9 mouse cellular contexts compared by ENCODE assay signal in the genomic region with DNA sequence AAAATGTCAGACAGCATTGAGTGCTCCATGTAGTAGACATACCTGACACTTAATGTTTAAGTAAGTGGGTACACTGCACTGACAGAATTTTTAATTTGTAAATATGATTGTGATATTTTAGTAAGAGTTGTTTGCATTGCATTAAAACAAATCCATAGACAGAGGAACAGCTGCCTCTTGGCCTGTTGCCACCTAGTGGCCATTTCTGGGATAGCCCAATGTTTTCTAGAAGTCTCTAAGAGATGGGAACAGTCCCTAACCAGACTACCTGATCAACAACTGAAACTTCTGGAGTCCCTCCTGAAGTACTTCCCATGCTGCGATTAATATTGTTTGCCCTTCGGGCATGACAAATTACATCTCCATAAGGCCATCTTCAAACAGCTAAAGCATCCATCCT.
DNase-seq lines count a peak whose midpoint lies in the region; ATAC-seq and TF ChIP-seq lines count a peak whose summit lies in the region.
"Had no signal": no experiment of that assay in that cellular context is flagged by ENCODE, and none has a peak within 500 bp of the region (broad histone marks: within the 10 kb centered on the region; RNA-seq: fewer than 3 reads in every experiment).

No protein-coding gene starts in this region.

- no peaks in the 10 kb centered on the region for H3K36me3 ChIP-seq in intestine, postnatal 0 days (ENCODE audit: control insufficient read depth, insufficient read depth)
- no peaks in the 10 kb centered on the region for H3K36me3 ChIP-seq in intestine, embryonic 16.5 days (ENCODE audit: control insufficient read depth, insufficient read depth, low read length)
- H3K36me3 ChIP-seq in neural tube, embryonic 11.5 days (ENCODE audit: control insufficient read depth, insufficient read depth, low read length): no peaks in the 10 kb centered on the region
- H3K36me3 ChIP-seq: heart, embryonic 13.5 days had no signal

- no peak overlapping the region for H3K9ac ChIP-seq in intestine, postnatal 0 days (ENCODE audit: low read depth, low read length)
- no peak overlapping the region for H3K9ac ChIP-seq in intestine, embryonic 16.5 days (ENCODE audit: low read depth, low read length)
- no peak overlapping the region for H3K9ac ChIP-seq in neural tube, embryonic 11.5 days (ENCODE audit: low read length)
- H3K9ac ChIP-seq: heart, embryonic 13.5 days had no signal

- DNase-seq in WW6 (ENCODE audit: low read depth, low spot score): peak; percentile 36
- DNase-seq in cerebellum, postnatal 4 days (ENCODE audit: low spot score in 2 of 2): peak; percentile 68 to 80
- peak; percentile 24 to 67 for DNase-seq in heart, adult 9 months (ENCODE audit: low spot score in 2 of 2)
- peak; percentile 69 to 75 for DNase-seq in left cerebral cortex, adult 2 months (ENCODE audit: extremely low spot score in 1 of 2, low spot score in 2 of 2)
- DNase-seq in neural tube, embryonic 11.5 days (ENCODE audit: low spot score): peak; percentile 43
- DNase-seq in thymus, adult 18-20 months: peak; percentile 14 to 46

- H3K27me3 ChIP-seq in intestine, postnatal 0 days (replicated peaks; ENCODE audit: control insufficient read depth, insufficient read depth, low read length): no peaks in the 10 kb centered on the region
- H3K27me3 ChIP-seq in intestine, embryonic 16.5 days (replicated peaks; ENCODE audit: control insufficient read depth, insufficient read depth, low read length): no peaks in the 10 kb centered on the region
- H3K27me3 ChIP-seq in neural tube, embryonic 11.5 days (ENCODE audit: control insufficient read depth, insufficient read depth, low read length): no peaks in the 10 kb centered on the region
- H3K27me3 ChIP-seq: heart, embryonic 13.5 days had no signal

- ATAC-seq in intestine, postnatal 0 days: no peak
- ATAC-seq in intestine, embryonic 16.5 days: no peak
- ATAC-seq in neural tube, embryonic 11.5 days (ENCODE audit: insufficient read depth, low FRiP score, low TSS enrichment): no peak

- H3K4me1 ChIP-seq in intestine, postnatal 0 days (replicated peaks; ENCODE audit: control insufficient read depth, insufficient read depth, low read length): no peaks in the 10 kb centered on the region
- H3K4me1 ChIP-seq in intestine, embryonic 16.5 days (ENCODE audit: control insufficient read depth, insufficient read depth, low read length): 0 out of 2 replicates have a peak, but pooled peaks cover 3% of the 10 kb centered on the region
- H3K4me1 ChIP-seq in neural tube, embryonic 11.5 days (ENCODE audit: control insufficient read depth, insufficient read depth, low read length): no peaks in the 10 kb centered on the region
- H3K4me1 ChIP-seq: heart, embryonic 13.5 days had no signal

- H3K27ac ChIP-seq in intestine, postnatal 0 days (ENCODE audit: low read depth, low read length): no peak overlapping the region
- H3K27ac ChIP-seq in intestine, embryonic 16.5 days (ENCODE audit: low read length): no peak overlapping the region
- no peak overlapping the region for H3K27ac ChIP-seq in left cerebral cortex, adult 2 months
- no peak overlapping the region for H3K27ac ChIP-seq in neural tube, embryonic 11.5 days (ENCODE audit: low read depth, low read length)
- H3K27ac ChIP-seq: heart, embryonic 13.5 days had no signal

- intact Hi-C loops in left cerebral cortex, adult 2 months (cut with DNase I): loop anchor here (1.0 to 10.0 kb wide), 2 partner anchors 326 to 1177 kb away; a partner anchor contains a TSS

- TF ChIP-seq CTCF in intestine, postnatal 0 days (IDR thresholded peaks at IDR 0.05; ENCODE audit: low read depth): peak; percentile 91
- peak; percentile 96 for TF ChIP-seq CTCF in left cerebral cortex, adult 2 months (IDR thresholded peaks at IDR 0.05)

- no peak overlapping the region for H3K4me3 ChIP-seq in intestine, postnatal 0 days (ENCODE audit: low read depth, low read length)
- H3K4me3 ChIP-seq in intestine, embryonic 16.5 days (ENCODE audit: low read length): no peak overlapping the region
- no peak overlapping the region for H3K4me3 ChIP-seq in left cerebral cortex, adult 2 months
- H3K4me3 ChIP-seq in neural tube, embryonic 11.5 days (ENCODE audit: low read depth, low read length): no peak overlapping the region
- H3K4me3 ChIP-seq: heart, embryonic 13.5 days had no signal

- 61% methylated on average over 2 of the region's 2 CpGs for WGBS in intestine, postnatal 0 days
- WGBS in intestine, embryonic 16.5 days: 54% methylated on average over 2 of the region's 2 CpGs
- WGBS in neural tube, embryonic 11.5 days: 64% methylated on average over 2 of the region's 2 CpGs

- no peak overlapping the region for H3K4me2 ChIP-seq in intestine, postnatal 0 days (replicated peaks; ENCODE audit: low read depth)
- no peak overlapping the region for H3K4me2 ChIP-seq in intestine, embryonic 16.5 days (ENCODE audit: low read depth, low read length)
- no peak overlapping the region for H3K4me2 ChIP-seq in neural tube, embryonic 11.5 days (ENCODE audit: low read depth)
- H3K4me2 ChIP-seq: heart, embryonic 13.5 days had no signal

- no peaks in the 10 kb centered on the region for H3K9me3 ChIP-seq in intestine, postnatal 0 days (ENCODE audit: control insufficient read depth)
- no peaks in the 10 kb centered on the region for H3K9me3 ChIP-seq in intestine, embryonic 16.5 days (ENCODE audit: control insufficient read depth, low read length)
- H3K9me3 ChIP-seq in neural tube, embryonic 11.5 days (ENCODE audit: control insufficient read depth, low read length): no peaks in the 10 kb centered on the region
- H3K9me3 ChIP-seq: heart, embryonic 13.5 days had no signal
